Mouse (Mus musculus) cortical plate, adult 2 months (tissue): Measurements from ENCODE around the gene Itga9.

Experiments used
- CTCF ChIP-seq: fragments of 200-500 bp; IDR thresholded peaks from 2 replicates; pipeline ENCODE4 v1.5.1; 2011; ENCODE audit warnings: mild to moderate bottlenecking, control low read depth, low read length; ENCODE audit not compliant: insufficient read depth; ENCODE audit errors: extremely low read depth
- POLR2A ChIP-seq: fragments of 200-500 bp; IDR thresholded peaks from 2 replicates; pipeline ENCODE4 v1.6.1; 2011; ENCODE audit warnings: mild to moderate bottlenecking, low read length, control low read depth; ENCODE audit not compliant: insufficient read depth; ENCODE audit errors: extremely low read depth

GRCm38 (mm10) chr9:118570865-118571264 is 35.6 kb upstream of the Itga9 start:
- TF ChIP-seq CTCF (0 out of 2 replicates have a peak, but pooled peaks have one; percentile 34), POLR2A (no peak)
